Mouse (Mus musculus) limb, embryonic 13.5 days (tissue): ENCODE results near the gene Klhl9. TPM values are rescaled to one million over a fixed set of nuclear protein-coding genes. Genes with fewer than 3 reads are reported as not detected.

Source experiments
- ATAC-seq: fragments of 200-750 bp; cut with Nextera tagmentation; 2 replicates; pipeline ENCODE4 v1.8.0; 2017; ENCODE audit warnings: low read depth, moderate number of reproducible peaks, moderate TSS enrichment; ENCODE audit not compliant: low FRiP score
- H3K27ac ChIP-seq: fragments of 300-500 bp; sonication (generic); 2 replicates; pipeline ENCODE4 v1.5.1; 2015; ENCODE audit warnings: inconsistent platforms, mild to moderate bottlenecking, moderate library complexity
- H3K27me3 ChIP-seq: fragments of 300-500 bp; sonication (generic); 2 replicates; pipeline ENCODE4 v1.6.1; 2015; ENCODE audit warnings: mild to moderate bottlenecking, inconsistent platforms
- H3K36me3 ChIP-seq: fragments of 300-500 bp; sonication (generic); 2 replicates; pipeline ENCODE4 v1.6.1; 2015; ENCODE audit warnings: inconsistent platforms, mild to moderate bottlenecking, moderate library complexity
- H3K4me1 ChIP-seq: fragments of 300-500 bp; sonication (generic); 2 replicates; pipeline ENCODE4 v1.6.1; 2015; ENCODE audit warnings: inconsistent platforms
- H3K4me2 ChIP-seq: fragments of 300-500 bp; sonication (generic); replicated peaks from 2 replicates; pipeline ENCODE4 v1.6.1; 2015; ENCODE audit warnings: inconsistent platforms, mild to moderate bottlenecking, moderate library complexity
- H3K4me3 ChIP-seq: fragments of 300-500 bp; sonication (generic); 2 replicates; pipeline ENCODE4 v1.5.1; 2015; ENCODE audit warnings: moderate library complexity, mild to moderate bottlenecking, inconsistent platforms
- H3K9ac ChIP-seq: fragments of 300-500 bp; sonication (generic); 2 replicates; pipeline ENCODE4 v1.6.1; 2015; ENCODE audit warnings: mild to moderate bottlenecking, inconsistent platforms
- H3K9me3 ChIP-seq: fragments of 300-500 bp; sonication (generic); 2 replicates; pipeline ENCODE4 v1.6.1; 2016; ENCODE audit warnings: inconsistent platforms
- WGBS: fragments of 180-500 bp; shearing (Covaris S2); methylation state at CpG from one replicate; pipeline ENCODE4 v1.1.7; 2015; 5-methylcytosine and 5-hydroxymethylcytosine counted together
- polyA plus RNA-seq: library from polyadenylated mRNA; unstranded; fragments of >200 nt; fragmentation: Nextera tagmentation; extraction: Ambion mirVana; gene quantifications from 2 replicates; pipeline ENCODE4 v1.2.1, GENCODE M21; 2015

Klhl9 gene
- polyA plus RNA-seq, 1 experiment from 2014 or later = 130 TPM

DNA sequence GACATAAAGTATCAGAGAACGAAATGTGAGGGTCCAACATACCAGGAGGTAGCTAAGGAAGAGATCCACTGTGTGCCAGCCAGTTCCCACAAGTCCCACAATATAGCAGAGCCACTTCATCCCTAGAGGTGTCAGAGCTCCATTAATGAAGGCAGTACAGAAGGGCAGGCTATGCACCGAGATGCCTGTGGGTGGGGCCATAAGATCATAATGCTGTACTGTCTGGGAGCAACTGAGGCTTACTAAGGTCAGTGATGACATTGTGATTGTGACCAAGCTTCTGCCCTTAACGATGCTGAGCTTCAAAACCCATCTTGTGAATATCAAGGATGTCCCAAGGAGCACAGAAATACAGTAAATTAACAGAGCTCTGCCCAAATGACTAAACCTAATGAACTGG is 21.9 kb upstream of the Klhl9 start:
- ATAC-seq = no peak
- H3K4me1 ChIP-seq = peaks cover 7% of the 10 kb centered on the region

DNA sequence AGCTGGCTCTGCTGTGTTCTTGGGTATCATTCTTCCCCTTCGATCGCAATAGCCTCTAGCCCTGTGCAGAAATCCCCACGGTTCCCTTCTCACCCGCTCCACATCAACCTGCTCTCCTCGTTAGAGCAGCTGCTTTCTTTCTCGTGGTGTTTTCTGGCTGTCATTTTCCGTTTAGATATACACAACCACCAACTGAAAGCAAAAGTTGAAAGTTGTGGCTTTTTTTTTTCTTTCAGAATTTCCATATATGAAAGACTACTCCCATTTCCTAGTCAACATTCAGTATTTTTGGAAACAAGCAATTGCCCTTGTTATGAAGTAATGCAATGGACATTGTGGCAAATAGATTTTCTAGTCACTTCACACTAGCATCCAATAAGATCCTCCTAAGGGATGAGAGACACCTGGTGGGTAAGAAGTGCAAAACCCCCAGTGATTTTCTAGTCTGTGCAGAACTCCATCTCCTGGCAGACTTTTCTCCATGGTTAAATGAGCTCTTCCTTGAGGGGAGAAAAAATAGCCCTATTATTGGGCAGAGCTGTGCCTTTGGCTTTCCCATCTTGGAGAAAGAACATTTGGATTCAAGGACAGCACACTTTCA is 20.6 kb upstream of the Klhl9 start:
- Histone ChIP-seq H3K9ac (0 out of 2 replicates have a peak overlapping the region, but pooled peaks have one; percentile 19), H3K4me2 (no peak overlapping the region), H3K27ac (no peak overlapping the region), H3K9me3 (no peaks in the 10 kb centered on the region), H3K4me3 (no peak overlapping the region), H3K27me3 (no peaks in the 10 kb centered on the region), H3K4me1 (peaks cover 7% of the 10 kb centered on the region), H3K36me3 (no peaks in the 10 kb centered on the region)
- no peak for ATAC-seq
- WGBS = 72% methylated on average over 7 of the region's 7 CpGs

More for the DNA sequence above, 21.9 kb upstream of the Klhl9 start:
- no peak overlapping the region for H3K4me2 ChIP-seq
- 77% methylated on average over 3 of the region's 3 CpGs for WGBS
- H3K27me3 ChIP-seq = no peaks in the 10 kb centered on the region
- no peak overlapping the region for H3K9ac ChIP-seq
- no peak overlapping the region for H3K27ac ChIP-seq
- no peak overlapping the region for H3K4me3 ChIP-seq
- H3K36me3 ChIP-seq = no peaks in the 10 kb centered on the region
- H3K9me3 ChIP-seq = no peaks in the 10 kb centered on the region

- no peaks in the 10 kb centered on the region for H3K9me3 ChIP-seq
- no peak overlapping the region for H3K4me3 ChIP-seq
- peaks cover 7% of the 10 kb centered on the region for H3K4me1 ChIP-seq
- ATAC-seq = no peak
- 83% methylated on average over 4 of the region's 4 CpGs for WGBS
- no peak overlapping the region for H3K9ac ChIP-seq
- H3K4me2 ChIP-seq = no peak overlapping the region
- no peaks in the 10 kb centered on the region for H3K36me3 ChIP-seq
- H3K27me3 ChIP-seq = no peaks in the 10 kb centered on the region
- no peak overlapping the region for H3K27ac ChIP-seq
Observed at GRCm38 (mm10) chr4:88741426-88741825, 19.2 kb upstream of the Klhl9 start.

DNA sequence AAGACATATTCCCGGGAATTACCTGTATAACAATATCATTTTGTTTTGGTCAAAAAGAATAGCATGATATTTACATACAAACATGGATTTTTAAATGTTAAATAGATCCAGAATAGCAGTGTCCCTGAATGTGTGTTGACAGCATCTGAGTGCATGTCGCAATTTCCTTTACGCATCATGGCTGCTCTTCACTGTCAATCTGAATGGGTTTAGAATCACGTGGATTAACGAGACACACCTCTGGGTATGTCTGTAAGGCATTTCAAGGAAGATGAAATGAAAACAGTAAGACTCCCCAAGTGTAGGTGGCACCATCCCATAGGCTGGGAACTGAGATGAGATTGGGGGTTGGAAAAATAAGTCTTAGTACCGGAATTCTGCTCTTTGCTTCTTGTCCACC is 16.8 kb upstream of the Klhl9 start:
- Histone ChIP-seq H3K9ac (no peak overlapping the region), H3K4me2 (no peak overlapping the region), H3K27ac (no peak overlapping the region), H3K27me3 (no peaks in the 10 kb centered on the region), H3K36me3 (no peaks in the 10 kb centered on the region), H3K9me3 (no peaks in the 10 kb centered on the region), H3K4me1 (no peaks in the 10 kb centered on the region), H3K4me3 (no peak overlapping the region)
- ATAC-seq = no peak
- 78% methylated on average over 6 of the region's 6 CpGs for WGBS

DNA sequence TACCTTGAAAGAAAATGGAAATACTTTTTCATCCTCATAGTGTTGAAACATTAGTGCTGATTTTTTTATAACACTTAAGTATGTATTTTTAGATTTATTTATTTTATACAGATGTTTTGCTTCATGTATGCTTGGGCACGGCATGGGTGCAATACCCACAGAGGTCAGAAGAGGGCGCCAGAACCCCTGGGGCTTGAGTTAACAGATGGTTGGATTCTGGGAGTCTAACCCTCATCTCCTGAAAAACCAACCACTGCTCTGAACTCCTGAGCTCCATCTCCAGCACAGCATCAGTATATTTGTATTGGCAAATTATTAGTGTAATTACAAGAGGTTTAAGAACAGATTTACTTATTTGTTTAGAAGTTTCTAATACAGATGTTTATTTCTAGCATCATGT is 16.2 kb upstream of the Klhl9 start:
- no peaks in the 10 kb centered on the region for H3K4me1 ChIP-seq
- no peak overlapping the region for H3K27ac ChIP-seq
- H3K27me3 ChIP-seq = no peaks in the 10 kb centered on the region
- no peak for ATAC-seq
- WGBS = 7% methylated on average over 2 of the region's 2 CpGs
- H3K4me3 ChIP-seq = no peak overlapping the region
- no peak overlapping the region for H3K4me2 ChIP-seq
- H3K9me3 ChIP-seq = no peaks in the 10 kb centered on the region
- H3K36me3 ChIP-seq = no peaks in the 10 kb centered on the region
- no peak overlapping the region for H3K9ac ChIP-seq

DNA sequence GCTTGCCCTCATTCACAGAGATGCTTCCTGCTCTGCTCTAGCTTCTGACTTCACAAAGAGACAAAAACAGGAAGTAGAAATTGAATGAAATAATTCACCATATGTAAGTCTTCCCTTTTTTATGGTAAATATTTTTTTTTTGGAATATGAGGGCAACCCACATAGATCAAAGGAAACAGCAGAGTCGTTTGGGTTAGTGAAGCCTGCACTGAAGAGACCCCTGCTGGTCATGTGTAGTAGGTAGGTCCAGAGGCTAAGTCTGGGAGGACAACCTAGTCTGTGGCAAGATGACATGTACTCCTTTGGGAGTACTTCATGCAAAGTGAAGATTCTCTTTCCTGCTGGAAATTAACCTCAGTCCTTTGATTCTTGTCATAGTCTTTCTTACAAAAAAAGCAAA is 5.1 kb upstream of the Klhl9 start:
- H3K27ac ChIP-seq = no peak overlapping the region
- no peaks in the 10 kb centered on the region for H3K4me1 ChIP-seq
- no peak overlapping the region for H3K4me2 ChIP-seq
- no peaks in the 10 kb centered on the region for H3K36me3 ChIP-seq
- no peak for ATAC-seq
- no peaks in the 10 kb centered on the region for H3K27me3 ChIP-seq
- H3K9ac ChIP-seq = no peak overlapping the region
- no peaks in the 10 kb centered on the region for H3K9me3 ChIP-seq
- no peak overlapping the region for H3K4me3 ChIP-seq
- WGBS = 0% methylated on average over 1 of the region's 1 CpGs

- no peak overlapping the region for H3K9ac ChIP-seq
- no peak overlapping the region for H3K4me3 ChIP-seq
- WGBS = 81% methylated on average over 6 of the region's 6 CpGs
- H3K27me3 ChIP-seq = no peaks in the 10 kb centered on the region
- H3K9me3 ChIP-seq = no peaks in the 10 kb centered on the region
- no peaks in the 10 kb centered on the region for H3K4me1 ChIP-seq
- ATAC-seq = no peak
- no peak overlapping the region for H3K4me2 ChIP-seq
- no peaks in the 10 kb centered on the region for H3K36me3 ChIP-seq
- H3K27ac ChIP-seq = no peak overlapping the region
Observed at GRCm38 (mm10) chr4:88726727-88727126, 4.5 kb upstream of the Klhl9 start.

- Histone ChIP-seq H3K9ac (no peak overlapping the region), H3K9me3 (no peaks in the 10 kb centered on the region), H3K27ac (no peak overlapping the region), H3K4me1 (peaks cover 19% of the 10 kb centered on the region), H3K27me3 (no peaks in the 10 kb centered on the region), H3K36me3 (peaks cover 13% of the 10 kb centered on the region), H3K4me3 (no peak overlapping the region), H3K4me2 (no peak overlapping the region)
- ATAC-seq = no peak
- WGBS = 46% methylated on average over 8 of the region's 8 CpGs
Observed at GRCm38 (mm10) chr4:88723497-88724090, 1.3 kb upstream of the Klhl9 start.

- Histone ChIP-seq H3K4me2 (peak overlapping the region; percentile 69), H3K4me3 (peak overlapping the region; percentile 38), H3K4me1 (peaks cover 25% of the 10 kb centered on the region), H3K27me3 (no peaks in the 10 kb centered on the region), H3K9ac (peak overlapping the region; percentile 21), H3K36me3 (peaks cover 43% of the 10 kb centered on the region), H3K27ac (no peak overlapping the region), H3K9me3 (no peaks in the 10 kb centered on the region)
- WGBS = 51% methylated on average over 1 of the region's 1 CpGs
- ATAC-seq = no peak
Observed at GRCm38 (mm10) chr4:88718715-88719114, 3.5 kb downstream of the Klhl9 start.

DNA sequence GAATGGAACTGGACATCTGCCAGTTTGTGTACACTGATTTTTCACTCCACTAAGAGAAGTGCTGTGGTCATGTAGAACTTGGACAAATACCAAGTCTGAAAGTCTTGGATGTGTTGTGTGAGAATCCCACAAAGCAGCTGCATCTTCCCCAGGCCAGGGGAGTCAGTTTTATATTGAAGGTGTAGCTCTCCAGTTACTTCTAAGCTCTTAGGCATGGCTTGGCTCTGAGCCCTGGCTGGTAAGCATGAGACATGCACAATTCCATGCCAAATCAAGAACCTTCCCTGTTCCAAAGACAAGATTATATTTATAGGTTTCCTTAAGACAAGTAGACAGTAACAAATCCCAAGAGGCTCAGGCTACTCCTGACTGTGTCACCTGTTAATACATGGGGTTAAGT is 7.2 kb downstream of the Klhl9 start:
- peaks cover 42% of the 10 kb centered on the region for H3K36me3 ChIP-seq
- no peak overlapping the region for H3K4me2 ChIP-seq
- H3K27me3 ChIP-seq = no peaks in the 10 kb centered on the region
- H3K4me3 ChIP-seq = no peak overlapping the region
- peaks cover 12% of the 10 kb centered on the region for H3K4me1 ChIP-seq
- H3K9me3 ChIP-seq = no peaks in the 10 kb centered on the region
- no peak for ATAC-seq
- H3K9ac ChIP-seq = no peak overlapping the region
- H3K27ac ChIP-seq = no peak overlapping the region

DNA sequence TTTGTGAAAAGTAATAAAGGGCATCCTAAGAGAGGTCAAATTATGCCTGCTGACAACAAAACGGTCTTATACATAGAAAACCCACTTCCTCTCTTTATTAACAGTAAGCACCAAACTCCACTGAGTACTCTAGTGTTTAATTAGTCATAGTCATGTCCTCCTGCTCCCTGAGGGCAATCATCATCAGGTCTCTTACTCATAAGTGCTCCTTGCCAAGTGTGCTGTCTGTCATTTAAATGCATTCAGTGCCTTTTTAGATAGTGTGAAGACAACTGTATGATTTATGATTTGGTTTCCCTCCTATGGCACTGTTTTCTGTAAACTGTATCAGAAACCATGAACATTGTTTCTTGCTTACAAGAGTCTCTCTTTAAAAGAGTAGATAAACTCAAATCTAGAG is 8.0 kb downstream of the Klhl9 start:
- Histone ChIP-seq H3K27ac (no peak overlapping the region), H3K4me1 (peaks cover 10% of the 10 kb centered on the region), H3K4me2 (no peak overlapping the region), H3K36me3 (peaks cover 45% of the 10 kb centered on the region), H3K9me3 (no peaks in the 10 kb centered on the region), H3K27me3 (no peaks in the 10 kb centered on the region), H3K4me3 (no peak overlapping the region), H3K9ac (no peak overlapping the region)
- no peak for ATAC-seq
- WGBS = 78% methylated on average over 1 of the region's 1 CpGs

- Histone ChIP-seq H3K9me3 (no peaks in the 10 kb centered on the region), H3K4me2 (no peak overlapping the region), H3K36me3 (peaks cover 9% of the 10 kb centered on the region; the same call in 1 of the 2 replicates), H3K27me3 (no peaks in the 10 kb centered on the region), H3K27ac (no peak overlapping the region), H3K9ac (no peak overlapping the region), H3K4me1 (no peaks in the 10 kb centered on the region), H3K4me3 (no peak overlapping the region)
- no peak for ATAC-seq
- WGBS = 96% methylated on average over 1 of the region's 1 CpGs
Observed at GRCm38 (mm10) chr4:88707128-88707826, 15.0 kb downstream of the Klhl9 start.
